Mouse (Mus musculus) small intestine, adult 2 months (tissue): ENCODE results near the gene Heatr5b.

Source experiments
- CTCF ChIP-seq: fragments of 200-500 bp; IDR thresholded peaks from 2 replicates; pipeline ENCODE4 v1.5.1; 2012; ENCODE audit warnings: low read depth, mild to moderate bottlenecking, control low read depth, inconsistent platforms, low read length, moderate library complexity, mixed read lengths; ENCODE audit not compliant: insufficient replicate concordance, insufficient read length; ENCODE audit errors: extremely low read depth
- POLR2A ChIP-seq: fragments of 200-500 bp; IDR thresholded peaks from 2 replicates; pipeline ENCODE4 v1.6.1; 2012; ENCODE audit warnings: low read depth, mild to moderate bottlenecking, control low read depth, inconsistent platforms, low read length, moderate library complexity

GRCm38 (mm10) chr17:78702988-78703387 lies 132.2 kb downstream of the Heatr5b start:
- no peak for TF ChIP-seq CTCF
- no peak for TF ChIP-seq POLR2A
